Mouse (Mus musculus) layer of hippocampus, postnatal 10 days (tissue): ENCODE data around the gene Notch3. TPM values are rescaled to one million over a fixed set of nuclear protein-coding genes. Genes with fewer than 3 reads are reported as not detected.
"Not testable (repeated sequence)": the region's sequence is repeated elsewhere in the genome, so short reads cannot be mapped to it uniquely, and the experiment has no call there.

Experiments used
- DNase-seq, 2 experiments: peaks; one replicate each; pipeline ENCODE4 v3.0.0; 2021; ENCODE audit warnings: low spot score in 2 of 2
- long read RNA-seq: library from polyadenylated mRNA; stranded (forward); transcript quantifications from one replicate; pipeline ENCODE4 v2.0.0, GENCODE M21; 2023
- total RNA-seq, 2 experiments: library from RNA; stranded (reverse); gene quantifications; 2 replicates each; pipeline ENCODE4 v1.2.3; 2021

Gene Notch3
- 10 to 100 TPM; 21.0 to 23.7 TPM for total RNA-seq
- long read RNA-seq, partial matches to known transcripts: 1 of 9 reads
- long read RNA-seq, other reads (novel, unspliced or antisense): 8 of 9 reads

DNA sequence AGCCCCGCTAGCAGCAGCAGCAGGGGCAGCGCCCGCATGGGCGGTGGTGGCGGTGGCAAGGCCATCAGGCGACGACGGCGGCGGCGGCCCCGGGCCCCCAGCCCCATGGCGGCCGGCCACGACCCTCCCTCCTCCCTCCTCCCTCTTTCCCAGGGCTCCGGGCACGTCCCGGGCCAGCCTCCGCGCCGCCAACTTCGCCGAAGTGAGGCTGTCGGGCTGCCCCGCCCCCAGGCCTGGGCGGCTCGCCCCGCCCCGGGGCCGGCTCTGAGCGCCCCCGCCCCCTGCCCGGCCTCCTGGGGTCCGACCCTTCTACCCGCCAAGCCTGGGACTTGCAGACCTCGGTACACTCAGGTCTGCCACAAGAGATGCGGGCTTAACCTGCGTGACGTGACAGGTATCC is at the start of gene Notch3:
TSS of gene Notch3 (minus strand) at position 166 of the 400 bp plus-strand sequence.
- DNase-seq: peak; percentile 48 to 67

DNA sequence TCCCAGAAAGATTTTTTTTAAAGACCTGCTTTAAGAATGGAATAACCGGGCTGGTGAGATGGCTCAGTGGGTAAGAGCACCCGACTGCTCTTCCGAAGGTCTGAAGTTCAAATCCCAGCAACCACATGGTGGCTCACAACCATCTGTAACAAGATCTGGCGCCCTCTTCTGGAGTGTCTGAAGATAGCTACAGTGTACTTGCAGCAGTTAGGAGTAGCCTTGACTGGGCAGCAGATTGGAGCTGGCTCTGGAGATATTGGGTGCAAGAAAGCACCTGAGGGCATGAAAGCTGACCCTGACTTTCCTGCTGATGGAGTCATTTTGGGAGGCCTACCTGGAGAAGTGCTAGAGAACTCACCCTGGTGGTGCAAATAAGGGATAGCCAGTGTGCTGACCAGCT is 48.9 kb upstream of the Notch3 start:
- not testable (repeated sequence) for DNase-seq

DNA sequence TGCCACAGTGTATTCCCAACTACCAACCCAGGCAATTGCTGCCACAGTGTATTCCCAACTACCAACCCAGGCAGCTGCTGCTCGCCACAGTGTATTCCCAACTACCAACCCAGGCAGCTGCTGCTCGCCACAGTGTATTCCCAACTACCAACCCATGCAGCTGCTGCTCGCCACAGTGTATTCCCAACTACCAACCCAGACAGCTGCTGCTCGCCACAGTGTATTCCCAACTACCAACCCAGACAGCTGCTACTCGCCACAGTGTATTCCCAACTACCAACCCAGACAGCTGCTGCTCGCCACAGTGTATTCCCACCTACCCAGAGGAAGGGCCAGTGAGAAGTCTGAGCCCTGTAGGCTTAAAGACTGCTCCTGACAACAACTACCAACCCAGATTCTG is 44.9 kb upstream of the Notch3 start:
- not testable (repeated sequence) for DNase-seq

DNA sequence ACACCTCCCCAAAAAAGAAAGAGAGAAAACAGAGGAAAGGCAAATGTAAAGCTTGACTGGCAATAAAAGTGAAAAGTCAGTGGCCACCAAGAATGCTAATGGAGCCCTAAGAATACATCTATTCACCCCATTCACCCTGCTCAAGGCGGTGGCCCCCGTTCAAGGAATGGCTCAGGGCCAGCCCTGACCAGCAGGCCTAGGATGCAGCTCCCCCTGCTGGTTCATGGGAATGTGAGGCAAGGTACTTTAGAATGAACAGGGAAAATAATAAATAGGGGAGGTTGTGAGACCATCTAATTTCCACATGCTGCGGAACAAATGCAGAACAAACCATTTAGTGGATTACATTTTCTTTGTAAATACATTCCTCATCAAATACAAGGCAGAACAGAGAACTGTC is 43.1 kb upstream of the Notch3 start:
- peak; percentile 77 to 82 for DNase-seq

DNA sequence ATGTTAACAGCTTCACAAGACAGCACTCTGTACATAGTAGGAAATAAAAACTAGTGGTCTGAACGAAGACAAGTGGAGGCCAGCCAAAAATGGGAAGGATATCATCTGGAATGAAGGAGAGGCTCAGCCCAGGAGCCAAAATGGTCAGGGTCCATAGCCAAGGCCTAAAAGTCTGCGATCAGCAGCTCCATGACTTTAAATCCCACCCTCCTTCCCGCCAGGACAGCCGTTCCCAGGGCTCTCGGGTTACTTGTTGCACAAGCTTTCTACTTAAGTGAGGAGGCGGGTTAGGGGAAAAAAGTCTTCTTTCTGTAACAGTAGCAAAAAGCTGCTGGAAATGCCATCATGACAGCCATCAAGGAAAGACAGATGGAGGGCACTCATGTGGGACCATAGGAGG is 42.5 kb upstream of the Notch3 start:
- DNase-seq: no peak

DNA sequence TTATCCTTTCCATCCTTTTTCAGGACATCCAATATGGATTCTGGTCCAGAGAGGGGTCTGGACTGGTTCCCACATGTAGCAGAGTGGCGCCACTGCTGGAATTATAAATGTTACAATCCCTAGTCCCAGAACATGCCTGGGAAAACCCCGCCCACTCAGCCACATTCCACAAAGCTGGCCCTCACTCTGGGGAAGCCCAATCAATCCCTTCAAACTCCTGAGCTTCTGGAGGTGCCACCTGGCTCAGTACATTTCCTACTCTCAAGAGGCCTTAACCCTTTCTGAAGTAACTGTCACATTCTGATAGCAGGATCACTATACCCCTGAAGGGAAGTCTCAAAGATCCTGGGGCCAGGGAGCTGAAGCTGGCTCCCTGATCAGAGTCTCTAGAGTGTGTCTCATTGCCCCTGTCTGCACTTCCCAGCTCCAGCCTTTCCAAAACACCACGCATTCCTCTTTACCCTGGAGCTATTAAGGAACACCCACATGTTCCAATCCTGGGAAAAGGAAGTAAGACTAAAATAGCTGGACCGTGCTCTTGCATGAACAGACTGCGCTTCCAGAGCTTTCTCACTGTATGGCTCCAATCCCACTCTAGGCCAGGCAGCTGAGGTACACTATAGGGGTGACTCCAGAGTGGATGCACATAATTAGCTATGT is 41.1 kb upstream of the Notch3 start:
- no peak for DNase-seq

DNA sequence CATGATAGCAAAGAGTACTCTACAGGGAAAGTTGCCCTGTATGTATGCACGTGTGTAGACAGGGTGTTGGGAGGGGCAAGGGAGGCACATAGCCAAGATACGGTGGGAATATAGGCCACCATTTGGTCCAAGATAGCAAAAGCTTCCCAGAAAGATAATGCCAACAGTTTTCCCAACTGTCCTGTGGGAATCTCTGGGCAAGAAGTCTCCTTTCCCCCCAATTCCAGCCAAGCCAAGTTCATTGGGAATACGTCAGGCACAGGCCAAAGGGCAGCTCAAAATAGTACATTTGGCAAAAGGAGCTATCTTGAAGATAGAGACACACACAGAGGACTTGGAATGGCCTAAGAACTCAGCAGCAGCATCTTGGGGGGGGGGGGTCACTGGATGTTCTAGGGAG is 38.7 kb upstream of the Notch3 start:
- no peak for DNase-seq

DNA sequence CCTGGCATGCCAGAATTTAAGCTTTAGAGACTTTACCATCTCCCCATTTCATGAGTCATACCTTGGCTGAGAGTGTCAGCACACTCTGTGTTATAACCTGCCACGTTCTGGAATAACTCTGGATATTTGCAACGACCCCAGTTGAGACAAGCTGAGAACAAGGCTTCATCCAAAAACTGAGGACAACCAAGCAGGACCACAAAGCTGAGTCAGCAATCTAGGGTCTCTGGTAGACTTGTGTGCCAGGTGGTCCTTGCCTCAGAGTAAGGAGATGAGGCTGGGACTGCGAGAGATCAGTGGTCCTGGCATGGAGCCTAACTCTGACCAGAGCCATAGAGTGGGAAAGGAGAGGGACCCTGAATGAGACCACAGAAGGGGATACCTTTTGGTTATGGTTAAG is 36.3 kb upstream of the Notch3 start:
- no peak for DNase-seq

DNA sequence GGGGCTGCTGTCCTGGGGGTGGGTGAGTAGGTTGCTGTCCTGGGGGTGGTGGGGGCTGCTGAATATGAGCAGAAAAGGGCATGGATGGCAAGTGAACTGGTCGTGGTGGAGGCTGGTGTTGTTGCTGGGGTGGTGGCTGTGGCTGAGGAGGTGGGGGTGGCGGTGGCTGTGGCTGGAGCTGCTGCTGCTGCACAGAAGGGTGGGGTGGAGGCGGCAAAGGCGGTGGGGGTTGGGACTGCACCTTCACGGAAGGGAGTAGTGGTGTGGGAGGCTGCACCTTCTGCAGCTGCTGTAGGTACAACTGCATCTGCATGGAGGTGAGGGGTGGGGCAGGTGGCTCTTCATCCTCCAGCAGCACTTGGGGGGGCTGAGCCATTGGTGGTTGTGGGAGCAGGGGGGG is 34.4 kb upstream of the Notch3 start:
- DNase-seq: no peak

DNA sequence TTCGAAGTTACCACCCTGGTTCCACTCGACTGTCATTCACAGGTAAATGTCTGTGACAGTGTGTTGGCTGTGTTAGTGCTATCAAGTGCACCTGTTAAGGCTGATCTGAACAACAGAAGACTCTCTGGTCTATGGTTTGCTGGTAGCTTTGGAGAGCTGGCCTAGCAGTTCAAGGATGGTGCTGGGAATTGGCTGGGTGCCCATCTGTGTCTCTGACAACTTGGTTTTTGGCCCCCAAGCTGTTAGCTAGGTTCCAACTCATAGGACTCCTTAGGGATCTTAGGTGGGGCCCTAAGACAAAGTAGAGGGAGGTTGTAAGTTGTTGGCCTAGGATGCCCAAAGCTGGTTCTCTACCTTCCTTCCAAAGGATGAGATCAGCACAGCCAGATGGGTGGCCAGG is 33.1 kb upstream of the Notch3 start:
- DNase-seq: no peak

DNA sequence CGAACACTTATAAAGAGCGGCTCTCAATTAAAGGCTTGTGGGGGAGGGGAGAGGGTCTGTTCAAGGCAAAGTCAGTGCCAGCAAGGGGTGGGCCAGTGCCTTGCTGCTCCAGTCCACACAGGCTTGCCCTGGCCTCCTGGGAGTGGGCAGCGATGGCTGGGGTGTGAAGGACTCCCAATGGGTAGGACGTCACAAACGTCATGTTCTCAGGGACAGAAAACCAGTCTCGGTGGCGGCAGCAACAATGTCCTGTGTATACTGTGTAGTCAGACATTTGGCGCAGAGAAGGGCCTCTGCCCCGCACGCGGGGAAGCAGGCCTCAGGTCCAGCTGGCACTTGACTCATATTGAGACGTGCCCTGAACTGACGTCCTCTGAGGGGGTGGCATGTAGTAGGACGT is 30.5 kb upstream of the Notch3 start:
- no peak for DNase-seq

DNA sequence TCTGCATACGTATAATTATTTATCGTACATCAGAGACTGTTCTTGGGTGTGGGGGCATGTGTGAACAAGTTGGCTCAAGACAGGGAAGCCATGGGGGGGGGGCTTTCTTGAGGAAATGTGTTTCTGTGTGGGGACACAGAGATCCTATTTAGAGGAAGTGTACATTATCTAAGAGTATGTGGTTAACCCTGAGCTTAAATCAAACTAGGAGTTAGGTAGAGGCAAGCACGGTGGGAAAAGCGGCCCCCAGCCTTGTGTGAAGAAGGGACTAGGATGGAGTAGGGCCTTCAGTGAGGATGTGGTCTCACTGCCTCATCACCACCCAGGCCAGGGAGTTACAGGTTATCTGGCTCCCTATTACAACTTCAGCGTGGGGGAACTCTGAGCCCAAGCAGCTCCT is 29.1 kb upstream of the Notch3 start:
- DNase-seq: no peak

DNA sequence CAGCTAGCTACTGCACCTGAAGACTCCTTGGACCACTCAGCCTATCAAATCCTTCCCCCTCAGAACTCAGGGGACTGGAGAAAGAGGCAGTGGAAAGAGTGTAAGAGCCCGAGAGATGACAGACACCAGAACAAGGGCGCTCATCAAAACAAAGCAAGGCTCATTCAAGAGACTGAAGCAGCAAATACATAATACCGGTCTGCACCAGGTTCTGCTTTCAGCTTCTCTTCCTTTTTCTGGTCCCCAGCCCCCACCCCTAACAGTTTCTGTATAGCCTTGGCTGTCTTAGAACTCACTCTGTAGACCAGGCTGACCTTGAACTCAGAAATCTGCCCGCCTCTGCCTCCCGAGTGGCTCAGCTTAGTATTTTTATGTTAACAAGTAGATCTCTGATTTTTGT is 26.4 kb upstream of the Notch3 start:
- DNase-seq: no peak

DNA sequence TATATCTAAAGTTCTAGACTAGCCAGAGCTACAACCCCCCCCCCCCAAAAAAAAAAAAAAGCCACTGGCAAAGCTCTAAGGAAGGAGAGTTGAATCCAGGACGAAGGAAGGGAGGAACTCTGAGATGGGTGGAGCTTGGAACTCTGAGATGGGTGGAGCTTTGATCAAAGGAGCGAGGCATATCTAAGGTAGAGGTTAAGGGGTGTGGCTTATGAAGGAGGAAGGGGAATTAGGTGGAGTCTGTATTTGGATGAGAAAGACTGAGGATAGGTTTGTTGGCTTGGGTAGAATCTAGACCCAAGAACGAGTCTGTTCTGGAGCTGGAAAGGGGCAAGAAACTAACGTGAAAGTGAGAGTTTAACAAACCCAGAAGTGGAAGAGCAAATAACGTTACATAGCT is 23.2 kb upstream of the Notch3 start:
- no peak for DNase-seq

DNA sequence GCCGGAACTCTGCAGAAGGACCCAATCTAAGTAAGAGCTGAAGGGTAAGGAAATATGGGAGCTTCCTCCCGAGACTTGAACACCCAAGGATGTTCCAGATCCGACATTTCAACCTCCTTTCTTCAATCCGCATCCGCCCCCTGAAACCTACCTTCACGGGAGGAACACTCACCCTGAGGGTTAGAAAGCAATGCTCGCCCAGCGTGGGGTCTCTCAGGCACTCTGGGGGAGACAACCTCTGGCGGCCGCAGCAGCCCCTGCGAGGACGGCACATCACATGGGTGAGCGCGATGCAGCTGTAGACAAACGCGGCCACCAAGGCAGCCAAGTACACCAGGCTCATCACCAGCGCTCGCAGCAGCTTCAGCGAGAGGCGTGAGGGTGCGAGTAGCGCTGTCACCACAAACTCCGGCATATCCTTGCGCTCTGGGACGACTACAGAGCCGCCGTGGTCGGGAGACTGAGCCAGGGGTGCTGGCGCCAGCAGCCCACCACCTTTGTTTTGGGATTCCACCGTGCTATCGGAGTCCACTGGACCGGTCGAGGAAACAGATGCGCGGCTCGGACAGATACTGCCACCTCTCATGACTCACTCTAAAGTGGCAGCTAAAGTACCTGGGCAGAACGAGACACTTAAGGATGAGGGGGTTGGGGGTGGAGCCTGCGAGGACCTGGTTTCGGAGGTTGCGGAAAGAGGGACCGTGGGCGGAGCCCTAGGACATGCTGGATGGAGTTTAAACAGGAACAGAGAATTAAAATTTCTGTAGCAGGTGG is 22.4 kb upstream of the Notch3 start, which contains the start of gene Ephx3:
TSS of gene Ephx3 (minus strand) at position 687 of the 774 bp plus-strand sequence.
- DNase-seq: no peak

DNA sequence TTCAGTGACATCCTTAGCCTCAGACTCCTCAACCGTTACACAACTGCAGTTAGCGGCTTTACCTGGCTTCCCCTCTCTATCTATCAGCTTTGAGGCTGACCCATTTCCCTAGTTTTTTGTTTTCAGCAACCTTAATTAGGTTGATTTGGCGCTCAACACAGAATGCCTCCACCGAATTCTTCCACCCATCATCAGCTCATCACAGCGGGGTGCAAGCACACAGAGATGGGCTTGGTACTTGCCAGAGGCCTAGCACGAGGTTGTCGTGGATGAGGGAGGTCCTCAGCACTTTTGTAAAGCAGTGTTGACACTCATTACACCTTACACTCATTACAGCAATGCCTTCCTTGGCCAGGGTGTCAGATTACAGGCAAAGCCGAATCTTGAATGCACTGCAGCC is 16.4 kb upstream of the Notch3 start:
- no peak for DNase-seq

DNA sequence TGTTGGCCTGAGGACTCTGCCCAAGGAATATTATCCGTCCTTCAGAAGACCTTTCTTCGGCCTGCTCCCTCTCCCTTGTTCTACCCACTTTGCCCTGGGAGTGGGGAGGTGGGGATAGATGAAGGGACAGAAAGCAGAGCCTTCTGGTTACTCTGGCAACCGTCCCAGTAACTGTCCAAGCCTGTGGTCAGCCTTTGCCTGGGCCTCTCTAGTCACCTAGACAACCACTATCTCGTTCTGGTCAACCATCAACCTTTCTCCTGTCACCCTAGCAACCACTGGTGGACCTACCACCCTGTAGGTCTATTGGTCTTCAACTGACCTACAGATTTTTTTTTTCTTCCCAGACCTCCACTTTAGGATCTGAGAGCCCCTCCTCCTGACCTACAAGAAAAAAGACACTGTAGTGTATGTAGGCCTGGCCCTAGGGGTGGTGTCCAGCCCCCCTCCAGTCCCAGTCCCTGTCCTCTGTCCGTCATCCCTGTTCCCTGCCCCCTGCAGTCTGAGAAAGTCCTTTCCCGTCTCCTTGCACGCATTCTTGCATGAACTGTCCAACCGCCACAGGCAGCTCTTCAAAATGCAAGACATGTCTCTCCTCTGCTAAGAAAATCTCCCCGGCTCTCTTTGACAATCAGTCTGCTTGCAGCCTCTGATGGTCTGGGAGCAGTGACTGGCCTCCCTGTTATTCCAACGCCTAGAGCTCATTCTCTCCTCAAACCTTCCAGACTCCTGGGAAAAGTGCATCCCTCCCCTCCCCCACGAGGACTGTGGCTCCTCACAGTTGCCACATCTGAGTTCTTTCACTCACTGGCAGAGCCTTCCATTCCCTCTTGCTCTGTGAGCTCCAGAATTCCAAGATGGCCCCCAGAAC is 13.2 kb upstream of the Notch3 start:
- peak; percentile 35 to 53 for DNase-seq

DNA sequence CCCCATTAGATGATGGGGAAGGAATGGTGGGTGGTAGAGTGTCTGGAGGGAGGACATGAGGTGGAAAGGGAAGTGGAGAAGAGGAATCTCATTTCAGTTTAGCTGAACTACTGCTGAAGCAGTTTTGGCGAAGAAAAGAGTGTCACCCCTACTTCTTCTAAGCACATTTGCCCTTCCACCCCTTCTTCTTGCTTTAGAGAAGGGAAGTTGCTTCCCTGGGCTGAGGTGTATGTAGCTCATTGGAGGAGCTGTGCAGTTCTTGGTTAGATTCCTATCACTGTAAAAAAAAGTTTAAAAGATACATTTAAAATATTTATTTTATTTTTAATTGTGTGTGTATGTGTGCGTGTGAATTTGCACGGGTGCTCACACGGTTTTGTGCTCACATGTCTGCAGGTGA is 10.3 kb upstream of the Notch3 start:
- DNase-seq: no peak

DNA sequence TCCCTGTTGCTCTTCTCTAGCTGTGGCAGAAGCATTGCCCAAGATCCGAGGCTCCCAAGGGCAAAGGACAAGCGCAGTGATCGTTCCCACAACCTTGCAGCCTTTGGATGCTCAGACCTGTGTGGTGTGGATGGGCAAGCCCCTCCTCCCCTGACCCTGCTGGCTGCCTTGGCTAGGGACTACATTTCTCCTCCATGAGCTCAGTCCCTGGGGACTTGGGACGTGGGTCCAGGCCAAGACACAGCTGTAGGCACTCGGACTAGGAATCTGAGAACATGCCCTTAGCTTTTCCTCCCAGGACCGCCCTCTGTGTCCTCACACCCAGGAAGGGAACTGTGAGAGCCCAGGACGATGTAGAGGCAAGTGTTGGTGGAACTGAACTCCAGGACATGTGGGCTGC is 6.5 kb upstream of the Notch3 start:
- no peak for DNase-seq

DNA sequence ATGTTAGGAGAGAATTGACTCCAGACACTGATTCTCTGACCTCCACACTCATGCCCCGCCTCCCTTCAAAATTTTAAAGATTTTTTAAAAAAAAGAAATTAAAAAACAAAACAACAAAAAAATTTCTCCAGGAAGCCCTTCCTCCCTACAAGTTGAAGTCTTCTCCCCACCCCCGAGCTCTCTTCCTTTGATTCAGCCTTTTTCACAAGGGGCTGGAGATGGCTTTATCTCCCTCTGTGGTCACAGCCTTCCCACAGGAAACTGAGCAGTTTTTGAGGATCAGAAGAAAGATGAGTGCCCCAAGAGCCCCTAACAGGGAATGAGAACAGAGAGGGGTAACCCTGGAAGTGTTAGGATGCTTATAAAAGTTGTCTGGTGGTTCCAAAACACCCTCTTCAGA is 5.8 kb upstream of the Notch3 start:
- no peak for DNase-seq

DNA sequence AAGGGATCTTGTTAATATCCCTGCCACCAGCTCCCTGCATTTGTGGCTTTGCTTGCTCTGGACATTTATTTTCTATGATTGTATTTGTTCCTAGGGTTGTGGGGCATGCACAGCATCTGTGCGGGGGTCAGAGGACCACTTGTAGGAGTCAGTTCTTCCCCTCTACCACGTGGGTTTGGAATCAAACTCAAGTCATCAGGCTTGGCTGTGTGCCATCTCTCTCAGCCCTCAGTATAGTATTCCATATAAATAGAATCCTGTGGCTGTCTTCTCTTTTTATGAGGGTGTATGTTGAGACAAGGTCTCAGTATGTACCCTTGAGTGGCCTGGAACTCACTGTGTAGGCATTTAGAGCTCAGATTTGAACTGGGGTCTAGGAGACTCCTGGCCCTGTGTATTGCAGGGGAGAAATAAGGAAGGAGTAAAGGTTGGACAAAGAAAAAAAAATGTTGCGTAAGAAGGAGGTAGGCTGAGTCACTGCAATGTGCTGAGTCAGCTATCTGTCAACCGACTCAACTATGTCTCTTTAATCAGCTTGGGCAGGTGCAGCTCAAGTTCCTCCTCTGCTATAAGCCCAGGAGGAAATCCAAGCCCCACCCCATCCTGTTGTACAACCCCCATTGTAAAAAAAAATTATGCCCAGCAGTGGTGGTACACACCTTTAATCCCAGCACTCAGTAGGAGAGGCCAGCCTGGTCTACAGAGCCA is 3.0 kb upstream of the Notch3 start:
- DNase-seq: no peak
